Mouse (Mus musculus) liver, postnatal 0 days (tissue): Measurements from ENCODE around the gene Slc43a1.

Experiments used
- CTCF ChIP-seq: sonication (generic); IDR thresholded peaks from 2 replicates; pipeline ENCODE4 v1.5.1; 2016; ENCODE audit warnings: antibody characterized with exemption, low read depth
- EP300 ChIP-seq: IDR thresholded peaks from 2 replicates; pipeline ENCODE4 v1.6.1; 2016; ENCODE audit warnings: antibody characterized with exemption, low read depth, mild to moderate bottlenecking

- TF ChIP-seq CTCF, result no peak
- no peak for TF ChIP-seq EP300
Measured at GRCm38 (mm10) chr2:84809330-84809729, 29.3 kb upstream of the Slc43a1 start.
